Mouse (Mus musculus): Measurements from ENCODE around the gene Gan.

DNA sequence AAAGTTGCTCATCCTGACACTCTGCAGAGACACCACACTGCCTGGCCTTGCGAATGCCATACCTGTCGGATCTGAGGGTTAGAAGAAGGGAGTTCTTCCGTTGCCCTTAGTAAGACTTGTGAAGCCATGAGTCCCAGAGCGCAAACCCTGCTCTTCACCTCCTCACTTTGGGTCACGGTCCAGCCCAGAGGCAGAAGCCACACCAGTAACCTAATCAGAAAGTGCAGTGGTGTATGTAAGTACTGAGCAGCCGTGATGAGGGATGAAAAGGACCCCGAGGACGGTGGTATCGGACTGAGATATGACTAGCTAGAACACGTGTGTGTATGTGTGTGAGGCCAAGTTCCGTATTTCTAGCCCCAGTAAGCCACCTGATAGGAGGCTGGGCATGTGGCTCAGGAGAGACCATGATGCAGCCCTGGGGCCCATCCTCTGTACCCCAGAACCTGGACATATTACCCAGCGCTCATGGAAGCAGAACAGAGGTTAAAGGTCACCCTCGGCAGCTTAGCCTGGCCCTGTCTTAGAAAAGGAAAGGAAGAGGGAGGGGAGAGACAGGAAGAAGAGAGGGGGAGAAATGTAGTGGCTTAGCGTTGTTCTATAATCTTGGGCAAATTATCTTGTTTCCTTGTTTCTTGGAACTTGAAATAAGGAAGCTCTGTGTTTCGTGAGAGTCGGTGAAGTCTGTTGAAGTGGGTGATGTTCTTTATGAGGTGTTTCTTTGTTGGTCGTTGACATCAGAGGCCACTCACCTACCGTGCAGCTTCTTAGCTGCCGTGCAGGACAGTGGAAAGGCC lies 43.5 kb downstream of the Gan start:
- TF ChIP-seq CTCF (IDR thresholded peaks at IDR 0.05; ENCODE audit: control insufficient read depth, insufficient read depth, insufficient replicate concordance, low read depth, low read length) (no peak), POLR2A (IDR thresholded peaks at IDR 0.05; ENCODE audit: control insufficient read depth, low read depth, low read length) (no peak)
